In genomic region chr11:79716453-79716749, GRCm38 (mm10) we compare ENCODE assay signal across 31 mouse cellular contexts.
DNase-seq lines count a peak whose midpoint lies in the region; ATAC-seq and TF ChIP-seq lines count a peak whose summit lies in the region.
"Had no signal": no experiment of that assay in that cellular context is flagged by ENCODE, and none has a peak within 500 bp of the region (broad histone marks: within the 10 kb centered on the region; RNA-seq: fewer than 3 reads in every experiment).

No protein-coding gene starts in this region.

- DNase-seq in liver, adult 2 months (ENCODE audit: extremely low read depth, low read depth, low spot score): no peak
- peak; percentile 72 for DNase-seq in R1 (ENCODE audit: low read depth, low spot score)
- no peak for DNase-seq in heart, adult 9 months (ENCODE audit: low spot score in 2 of 2)
- no peak for DNase-seq in right cerebral cortex, postnatal 14 days
- DNase-seq: cerebellum, adult 8-10 months; cerebellum, postnatal 25 days; embryo, embryonic 11 days; gastrocnemius, postnatal 36 days; heart, adult 2 months; heart, postnatal 10 days; kidney, adult 8-10 months; kidney, postnatal 14 days; right cerebral cortex, adult 18-20 months; right cerebral cortex, postnatal 4 days; thymus, postnatal 4 days had no signal

- H3K79me2 ChIP-seq in liver, adult 2 months (ENCODE audit: control insufficient read depth, insufficient read depth, low read length): peaks cover 31% of the 10 kb centered on the region; the same call in 1 of the 2 replicates

- no peak overlapping the region for H3K4me3 ChIP-seq in liver, adult 2 months (ENCODE audit: insufficient read depth, low read depth, low read length)
- no peak overlapping the region for H3K4me3 ChIP-seq in liver, embryonic 12.5 days
- H3K4me3 ChIP-seq: embryonic facial prominence, embryonic 12.5 days; heart, adult 2 months; heart, embryonic 13.5 days; hindbrain, embryonic 10.5 days; limb, embryonic 10.5 days; limb, embryonic 15.5 days; liver, embryonic 15.5 days; lung, embryonic 15.5 days; neural tube, embryonic 12.5 days had no signal

- no peaks in the 10 kb centered on the region for H3K36me3 ChIP-seq in liver, adult 2 months (ENCODE audit: control insufficient read depth, insufficient read depth, low read length)
- H3K36me3 ChIP-seq in liver, embryonic 12.5 days: no peaks in the 10 kb centered on the region
- H3K36me3 ChIP-seq: embryonic facial prominence, embryonic 12.5 days; heart, embryonic 13.5 days; hindbrain, embryonic 10.5 days; limb, embryonic 10.5 days; limb, embryonic 15.5 days; liver, embryonic 15.5 days; lung, embryonic 15.5 days; neural tube, embryonic 12.5 days had no signal

- H3K4me2 ChIP-seq in liver, embryonic 12.5 days: no peak overlapping the region
- H3K4me2 ChIP-seq: embryonic facial prominence, embryonic 12.5 days; heart, embryonic 13.5 days; limb, embryonic 15.5 days; liver, embryonic 15.5 days; lung, embryonic 15.5 days; midbrain, embryonic 11.5 days; neural tube, embryonic 12.5 days had no signal

- ATAC-seq in liver, embryonic 12.5 days: no peak
- ATAC-seq in granulocyte monocyte progenitor cell, adult 5-6 weeks (replicated peaks; ENCODE audit: poor library complexity, severe bottlenecking): peak; percentile 38
- ATAC-seq in activated CD4-positive, CD25-positive, alpha-beta regulatory T cell, adult 4 months: no peak
- ATAC-seq: forebrain, embryonic 14.5 days; intestine, embryonic 16.5 days; midbrain, embryonic 16.5 days; Patski had no signal

- 71% methylated on average over 2 of the region's 2 CpGs for WGBS in liver, adult 2 months
- WGBS in liver, embryonic 12.5 days (ENCODE audit: insufficient replicate concordance): 46% methylated on average over 2 of the region's 2 CpGs

- H3K9me3 ChIP-seq in liver, embryonic 12.5 days (replicated peaks): no peaks in the 10 kb centered on the region
- H3K9me3 ChIP-seq: embryonic facial prominence, embryonic 12.5 days; heart, embryonic 13.5 days; hindbrain, embryonic 10.5 days; limb, embryonic 10.5 days; limb, embryonic 15.5 days; liver, embryonic 15.5 days; lung, embryonic 15.5 days; neural tube, embryonic 12.5 days had no signal

- H3K4me1 ChIP-seq in liver, adult 2 months (ENCODE audit: control insufficient read depth, insufficient read depth, low read length): peaks cover 49% of the 10 kb centered on the region
- peaks cover 20% of the 10 kb centered on the region for H3K4me1 ChIP-seq in liver, embryonic 12.5 days

- TF ChIP-seq CTCF in liver, adult 2 months (IDR thresholded peaks at IDR 0.05; ENCODE audit: low read depth, low read length): no peak

- peak overlapping the region; percentile 5; the same call in 1 of the 2 replicates for H3K9ac ChIP-seq in liver, adult 2 months (ENCODE audit: low read depth, low read length)
- H3K9ac ChIP-seq in liver, embryonic 12.5 days: no peak overlapping the region
- H3K9ac ChIP-seq: embryonic facial prominence, embryonic 12.5 days; heart, embryonic 13.5 days; limb, embryonic 15.5 days; liver, embryonic 15.5 days; lung, embryonic 15.5 days; neural tube, embryonic 12.5 days had no signal

- peak overlapping the region; percentile 88 for H3K27ac ChIP-seq in liver, adult 2 months (replicated peaks; ENCODE audit: insufficient read depth, low read depth, low read length)
- H3K27ac ChIP-seq in liver, embryonic 12.5 days: no peak overlapping the region
- H3K27ac ChIP-seq: embryonic facial prominence, embryonic 12.5 days; heart, adult 2 months; heart, embryonic 13.5 days; hindbrain, embryonic 10.5 days; limb, embryonic 10.5 days; limb, embryonic 15.5 days; liver, embryonic 15.5 days; lung, embryonic 15.5 days; neural tube, embryonic 12.5 days had no signal

- TF ChIP-seq POLR2A in liver, adult 2 months (IDR thresholded peaks at IDR 0.05; ENCODE audit: extremely low read depth, insufficient read depth, low read length): no peak

- H3K27me3 ChIP-seq in liver, adult 2 months (ENCODE audit: control insufficient read depth, insufficient read depth, low read length): no peaks in the 10 kb centered on the region
- H3K27me3 ChIP-seq in liver, embryonic 12.5 days (replicated peaks): peaks cover 47% of the 10 kb centered on the region
- H3K27me3 ChIP-seq: Patski had no signal
